Mouse (Mus musculus): ENCODE results near the gene Rpl32. TPM values are rescaled to one million over a fixed set of nuclear protein-coding genes. Genes with fewer than 3 reads are reported as not detected.

Rpl32 gene
- 1,816 TPM for polyA plus RNA-seq (2014; fragmentation: Illumina TruSeq; extraction: RNeasy Lipid Tissue Mini Kit (QIAGEN cat#74804); ENCODE audit: low read depth, low replicate concordance)

DNA sequence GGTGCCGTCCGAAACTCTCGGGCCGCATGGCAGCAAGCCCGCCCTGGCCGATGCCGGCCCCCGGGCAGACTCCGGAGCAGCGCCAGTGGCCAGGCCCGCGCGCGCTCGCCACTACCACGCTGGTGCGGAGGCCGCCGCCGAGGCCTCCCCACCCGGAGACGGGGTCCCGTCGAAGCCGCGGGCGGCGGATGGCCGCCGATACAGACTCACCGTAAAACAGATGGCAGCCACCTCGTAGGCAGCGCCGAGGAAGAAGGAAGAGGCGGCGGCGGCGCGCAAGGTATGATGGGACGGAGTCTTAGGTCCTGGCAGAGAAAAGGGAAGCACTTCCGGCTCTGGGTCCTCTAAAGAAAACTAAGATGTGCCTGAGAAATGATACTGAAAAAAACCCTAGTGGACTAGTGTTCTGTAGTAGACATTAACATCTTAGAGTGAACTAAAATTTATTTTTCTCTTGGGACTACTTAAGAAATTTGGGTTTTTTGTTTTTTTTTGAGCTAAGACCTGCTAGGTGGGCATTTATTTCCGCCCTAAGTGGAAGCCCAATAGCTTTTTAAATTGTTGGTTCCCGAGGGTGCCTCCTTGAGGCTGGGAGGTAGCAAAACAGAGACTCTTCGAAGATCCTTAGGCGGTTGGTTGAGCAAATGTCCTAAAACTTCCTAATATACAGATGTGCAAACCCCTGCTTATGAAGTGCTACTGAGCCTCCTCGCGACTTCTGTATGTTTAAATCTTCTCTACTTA is at the start of gene Rpl32:
TSS of gene Rpl32 (minus strand) at position 260 of the 744 bp plus-strand sequence.

GRCm38 (mm10) chr6:115853091-115853813 is 44.7 kb upstream of the Rpl32 start, which contains the start of the genes Mbd4 and Ift122:
Mbd4 (minus strand) TSS chr6:115853371.
Ift122 (plus strand) TSS chr6:115853470.

GRCm38 (mm10) chr6:115838161-115838597 is 29.6 kb upstream of the Rpl32 start, which contains the start of gene Efcab12:
Efcab12 (minus strand) TSS chr6:115838412.

GRCm38 (mm10) chr6:115774501-115774921 is 34.0 kb downstream of the Rpl32 start, which contains the start of gene Cand2:
Cand2 (plus strand) TSS chr6:115774538.

DNA sequence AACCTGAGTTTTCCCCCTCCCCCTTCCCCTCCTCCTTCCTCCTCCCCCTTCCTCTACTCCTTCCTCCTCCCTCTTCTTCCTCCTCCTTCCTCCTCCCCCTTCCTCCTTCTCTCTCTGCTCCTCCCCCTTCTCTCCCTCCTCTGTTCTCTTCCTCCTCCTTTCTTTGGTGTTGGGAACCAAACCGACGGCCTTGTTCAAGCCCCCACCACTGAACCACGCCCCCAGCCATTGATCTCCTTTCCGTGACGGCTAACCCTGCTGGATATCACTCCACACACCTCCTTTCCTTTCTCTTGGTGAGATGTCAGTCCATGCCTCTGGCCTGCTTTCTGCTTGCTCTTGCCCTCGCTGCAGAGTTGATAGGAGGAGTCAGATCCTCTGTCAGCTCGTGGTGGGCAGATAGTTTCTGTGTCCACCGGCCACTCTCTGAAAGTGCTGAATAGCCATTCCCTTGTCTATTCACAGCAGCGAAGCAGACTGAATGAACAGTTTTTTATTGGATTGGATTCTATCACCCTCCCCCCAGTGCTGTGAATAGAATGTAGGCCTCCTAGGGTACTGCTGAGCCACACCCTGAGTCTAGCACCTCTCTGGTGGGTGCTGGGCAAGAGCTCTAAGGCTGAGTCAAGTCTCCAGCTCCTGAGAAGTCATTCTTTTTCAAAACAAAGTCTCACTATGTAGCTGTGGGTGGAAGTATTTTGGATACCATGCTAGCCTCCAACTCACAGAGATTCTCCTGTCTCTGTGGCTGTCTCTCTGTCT is 46.4 kb downstream of the Rpl32 start, which contains the start of gene Tmem40:
TSS of gene Tmem40 (minus strand) at position 416 of the 762 bp plus-strand sequence.

Other genes with a start within 250 kb of the Rpl32 start
- gene Mkrn2os, start 216.2 kb downstream of the Rpl32 start, polyA plus RNA-seq (2014; fragmentation: Illumina TruSeq; extraction: RNeasy Lipid Tissue Mini Kit (QIAGEN cat#74804); ENCODE audit: low read depth, low replicate concordance), result 2.0 TPM
- 16.9 TPM for gene Mkrn2, start 206.8 kb downstream of the Rpl32 start, polyA plus RNA-seq (2014; fragmentation: Illumina TruSeq; extraction: RNeasy Lipid Tissue Mini Kit (QIAGEN cat#74804); ENCODE audit: low read depth, low replicate concordance)
- 70.2 TPM for gene Raf1, start 132.1 kb downstream of the Rpl32 start, polyA plus RNA-seq (2014; fragmentation: Illumina TruSeq; extraction: RNeasy Lipid Tissue Mini Kit (QIAGEN cat#74804); ENCODE audit: low read depth, low replicate concordance)
- 3.1 TPM for gene Tmem40, start 46.3 kb downstream of the Rpl32 start, polyA plus RNA-seq (2014; fragmentation: Illumina TruSeq; extraction: RNeasy Lipid Tissue Mini Kit (QIAGEN cat#74804); ENCODE audit: low read depth, low replicate concordance)
- 5.4 TPM for gene Cand2, start 34.2 kb downstream of the Rpl32 start, polyA plus RNA-seq (2014; fragmentation: Illumina TruSeq; extraction: RNeasy Lipid Tissue Mini Kit (QIAGEN cat#74804); ENCODE audit: low read depth, low replicate concordance)
- gene Efcab12, start 29.7 kb upstream of the Rpl32 start, polyA plus RNA-seq (2014; fragmentation: Illumina TruSeq; extraction: RNeasy Lipid Tissue Mini Kit (QIAGEN cat#74804); ENCODE audit: low read depth, low replicate concordance), result 3.9 TPM
- gene Mbd4, start 44.6 kb upstream of the Rpl32 start, polyA plus RNA-seq (2014; fragmentation: Illumina TruSeq; extraction: RNeasy Lipid Tissue Mini Kit (QIAGEN cat#74804); ENCODE audit: low read depth, low replicate concordance), result 4.3 TPM
- gene Ift122, start 44.7 kb upstream of the Rpl32 start, polyA plus RNA-seq (2014; fragmentation: Illumina TruSeq; extraction: RNeasy Lipid Tissue Mini Kit (QIAGEN cat#74804); ENCODE audit: low read depth, low replicate concordance), result 15.7 TPM
- gene Rho, start 123.0 kb upstream of the Rpl32 start, polyA plus RNA-seq (2014; fragmentation: Illumina TruSeq; extraction: RNeasy Lipid Tissue Mini Kit (QIAGEN cat#74804); ENCODE audit: low read depth, low replicate concordance), result 0.83 TPM
- not detected for gene H1foo, start 136.2 kb upstream of the Rpl32 start, polyA plus RNA-seq (2014; fragmentation: Illumina TruSeq; extraction: RNeasy Lipid Tissue Mini Kit (QIAGEN cat#74804); ENCODE audit: low read depth, low replicate concordance)
- gene Plxnd1, start 186.3 kb upstream of the Rpl32 start, polyA plus RNA-seq (2014; fragmentation: Illumina TruSeq; extraction: RNeasy Lipid Tissue Mini Kit (QIAGEN cat#74804); ENCODE audit: low read depth, low replicate concordance), result 53.7 TPM

All from adipose tissue, adult 10 weeks (tissue).